Comparison of ENCODE assay signal across 15 mouse cellular contexts in the genomic region with DNA sequence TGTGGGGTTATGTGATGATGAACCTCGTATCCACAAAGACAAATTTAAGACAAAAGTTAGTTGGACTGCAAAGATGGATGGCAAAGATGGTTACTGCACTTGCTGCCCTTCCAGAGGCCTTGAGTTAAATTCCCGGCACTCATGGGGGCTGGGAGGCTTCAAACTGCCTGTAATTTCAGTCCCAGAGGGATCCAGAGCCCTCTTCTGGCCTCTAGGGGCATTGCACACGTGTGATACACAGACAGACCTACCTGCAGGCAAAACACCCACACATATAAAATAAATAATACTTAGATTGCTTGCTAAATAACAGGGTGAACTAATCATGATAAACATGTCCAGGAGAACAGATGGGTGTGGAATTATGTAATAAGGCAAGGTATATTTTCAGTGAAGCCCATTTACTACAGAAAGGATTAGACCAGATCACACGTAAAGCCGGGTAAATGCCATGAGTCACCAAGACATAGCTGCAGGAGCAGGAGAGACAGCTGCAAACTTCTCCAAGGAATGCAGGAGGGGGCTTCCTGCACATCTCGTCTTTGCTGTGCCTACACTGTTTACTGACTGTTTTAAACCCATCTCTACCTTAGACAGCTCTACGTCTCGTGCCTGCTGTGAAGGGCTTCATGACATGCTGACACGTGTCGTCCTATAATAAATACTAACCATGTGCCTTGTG. TPM values are rescaled to one million over a fixed set of nuclear protein-coding genes. Genes with fewer than 3 reads are reported as not detected.
DNase-seq lines count a peak whose midpoint lies in the region; ATAC-seq and TF ChIP-seq lines count a peak whose summit lies in the region.
"Had no signal": no experiment of that assay in that cellular context is flagged by ENCODE, and none has a peak within 500 bp of the region (broad histone marks: within the 10 kb centered on the region; RNA-seq: fewer than 3 reads in every experiment).

No protein-coding gene starts in this region.

- H3K9ac ChIP-seq in kidney, postnatal 0 days (ENCODE audit: low read depth, low read length) = no peak overlapping the region
- H3K9ac ChIP-seq in kidney, embryonic 14.5 days (ENCODE audit: low read depth, low read length) = no peak overlapping the region
- no peak overlapping the region for H3K9ac ChIP-seq in stomach, postnatal 0 days (ENCODE audit: low read length)
- no peak overlapping the region for H3K9ac ChIP-seq in heart, embryonic 12.5 days
- H3K9ac ChIP-seq: hindbrain, embryonic 13.5 days; stomach, embryonic 15.5 days had no signal

- no peak overlapping the region for H3K4me2 ChIP-seq in kidney, postnatal 0 days (ENCODE audit: low read length)
- H3K4me2 ChIP-seq in kidney, embryonic 14.5 days (replicated peaks; ENCODE audit: low read depth, low read length) = no peak overlapping the region
- no peak overlapping the region for H3K4me2 ChIP-seq in stomach, postnatal 0 days (replicated peaks; ENCODE audit: low read depth)
- H3K4me2 ChIP-seq in heart, embryonic 12.5 days = no peak overlapping the region
- H3K4me2 ChIP-seq: hindbrain, embryonic 13.5 days; stomach, embryonic 15.5 days had no signal

- H3K4me1 ChIP-seq in kidney, postnatal 0 days (replicated peaks; ENCODE audit: insufficient read depth, low read length) = peaks cover 16% of the 10 kb centered on the region
- H3K4me1 ChIP-seq in kidney, embryonic 14.5 days (ENCODE audit: control insufficient read depth, insufficient read depth, low read length) = peaks cover 6% of the 10 kb centered on the region; the same call in 1 of the 2 replicates
- no peaks in the 10 kb centered on the region for H3K4me1 ChIP-seq in stomach, postnatal 0 days (replicated peaks; ENCODE audit: control insufficient read depth, insufficient read depth)
- peaks cover 4% of the 10 kb centered on the region; the same call in 1 of the 2 replicates for H3K4me1 ChIP-seq in heart, embryonic 12.5 days (replicated peaks)

- no peaks in the 10 kb centered on the region for H3K27me3 ChIP-seq in kidney, postnatal 0 days (ENCODE audit: insufficient read depth, low read length)
- H3K27me3 ChIP-seq in kidney, embryonic 14.5 days (ENCODE audit: control insufficient read depth, insufficient read depth, low read length) = no peaks in the 10 kb centered on the region
- H3K27me3 ChIP-seq in stomach, postnatal 0 days (ENCODE audit: control insufficient read depth, insufficient read depth, low read length) = no peaks in the 10 kb centered on the region
- peaks cover 17% of the 10 kb centered on the region for H3K27me3 ChIP-seq in heart, embryonic 12.5 days (replicated peaks)
- H3K27me3 ChIP-seq: hindbrain, embryonic 13.5 days; stomach, embryonic 15.5 days had no signal

- no peak for ATAC-seq in kidney, postnatal 0 days (replicated peaks; ENCODE audit: low FRiP score, low read depth)
- ATAC-seq in kidney, embryonic 14.5 days (ENCODE audit: low FRiP score, low TSS enrichment) = no peak
- ATAC-seq in stomach, postnatal 0 days (ENCODE audit: low FRiP score, low TSS enrichment) = no peak
- ATAC-seq in heart, embryonic 12.5 days (ENCODE audit: insufficient number of reproducible peaks, low FRiP score) = no peak

- TF ChIP-seq CTCF in kidney, postnatal 0 days (IDR thresholded peaks at IDR 0.05; ENCODE audit: low read depth) = peak; percentile 53
- TF ChIP-seq CTCF in stomach, postnatal 0 days (IDR thresholded peaks at IDR 0.05; ENCODE audit: low read depth) = peak; percentile 61

- no peak overlapping the region for H3K4me3 ChIP-seq in kidney, postnatal 0 days (replicated peaks; ENCODE audit: low read depth, low read length)
- no peak overlapping the region for H3K4me3 ChIP-seq in kidney, embryonic 14.5 days (ENCODE audit: low read length)
- H3K4me3 ChIP-seq in stomach, postnatal 0 days (ENCODE audit: low read depth, low read length) = no peak overlapping the region
- no peak overlapping the region for H3K4me3 ChIP-seq in heart, embryonic 12.5 days
- H3K4me3 ChIP-seq: embryonic facial prominence, embryonic 10.5 days; hindbrain, embryonic 13.5 days; stomach, embryonic 15.5 days had no signal

- no peaks in the 10 kb centered on the region for H3K9me3 ChIP-seq in kidney, postnatal 0 days (replicated peaks; ENCODE audit: low read length)
- no peaks in the 10 kb centered on the region for H3K9me3 ChIP-seq in kidney, embryonic 14.5 days (ENCODE audit: control insufficient read depth, low read length)
- no peaks in the 10 kb centered on the region for H3K9me3 ChIP-seq in stomach, postnatal 0 days (ENCODE audit: control insufficient read depth, low read length)
- H3K9me3 ChIP-seq in heart, embryonic 12.5 days (replicated peaks) = peaks cover 3% of the 10 kb centered on the region; the same call in 1 of the 2 replicates
- H3K9me3 ChIP-seq: embryonic facial prominence, embryonic 10.5 days; hindbrain, embryonic 13.5 days; stomach, embryonic 15.5 days had no signal

- no peak for TF ChIP-seq EP300 in stomach, postnatal 0 days (optimal IDR thresholded peaks at IDR 0.05)

- WGBS in kidney, postnatal 0 days = 90% methylated on average over 10 of the region's 10 CpGs
- 89% methylated on average over 10 of the region's 10 CpGs for WGBS in kidney, embryonic 14.5 days
- 77% methylated on average over 10 of the region's 10 CpGs for WGBS in stomach, postnatal 0 days
- WGBS in heart, embryonic 12.5 days = 85% methylated on average over 10 of the region's 10 CpGs

- H3K27ac ChIP-seq in kidney, postnatal 0 days = no peak overlapping the region
- no peak overlapping the region for H3K27ac ChIP-seq in kidney, embryonic 14.5 days (ENCODE audit: low read depth, low read length)
- no peak overlapping the region for H3K27ac ChIP-seq in stomach, postnatal 0 days (replicated peaks)
- H3K27ac ChIP-seq in heart, embryonic 12.5 days (ENCODE audit: poor library complexity, severe bottlenecking) = no peak overlapping the region
- H3K27ac ChIP-seq: embryonic facial prominence, embryonic 10.5 days; hindbrain, embryonic 13.5 days; stomach, embryonic 15.5 days had no signal

- H3K36me3 ChIP-seq in kidney, postnatal 0 days (ENCODE audit: insufficient read depth, low read length) = peaks cover 8% of the 10 kb centered on the region
- no peaks in the 10 kb centered on the region for H3K36me3 ChIP-seq in kidney, embryonic 14.5 days (ENCODE audit: control insufficient read depth, insufficient read depth, low read length)
- H3K36me3 ChIP-seq in stomach, postnatal 0 days (ENCODE audit: control insufficient read depth, insufficient read depth, low read length) = no peaks in the 10 kb centered on the region
- H3K36me3 ChIP-seq in heart, embryonic 12.5 days = peaks cover 7% of the 10 kb centered on the region
- H3K36me3 ChIP-seq: hindbrain, embryonic 13.5 days; stomach, embryonic 15.5 days had no signal

- no peak for DNase-seq in kidney, postnatal 0 days (ENCODE audit: low spot score)
- peak; percentile 6 for DNase-seq in thymus, postnatal 25 days
- no peak for DNase-seq in thymus, postnatal 0 days (ENCODE audit: low spot score)
- DNase-seq in R1 (ENCODE audit: low read depth, low spot score) = peak; percentile 85
- DNase-seq in stomach, postnatal 0 days (ENCODE audit: low spot score) = no peak
- DNase-seq in adrenal gland, postnatal 4 days (ENCODE audit: low spot score in 2 of 2) = no peak
- DNase-seq: cerebellum, adult 11 months; kidney, postnatal 25 days; left cerebral cortex, postnatal 4 days; retina, postnatal 1 day had no signal

RNA-seq across cellular contexts. Expression of gene Rai14, which starts 5.7 kb away (rescaled TPM):
- polyA plus RNA-seq in kidney, postnatal 0 days (2015; fragmentation: Nextera tagmentation; extraction: Ambion mirVana) = 38.5 and 42.4 TPM in 2 replicates
- polyA plus RNA-seq in kidney, embryonic 14.5 days (2014; fragmentation: Nextera tagmentation; extraction: Ambion mirVana) = 48.0 and 75.0 TPM in 2 replicates
- 6.8 and 8.1 TPM in 2 replicates for polyA plus RNA-seq in thymus, postnatal 0 days (2015; fragmentation: Nextera tagmentation; extraction: Ambion mirVana)
- 8.0 and 8.7 TPM in 2 replicates for polyA plus RNA-seq in stomach, postnatal 0 days (2015; fragmentation: Nextera tagmentation; extraction: Ambion mirVana)
- 10 to 100 TPM; 35.1 to 40.6 TPM for total RNA-seq in adrenal gland, postnatal 4 days (2021)
- polyA plus RNA-seq in heart, embryonic 12.5 days (2016; fragmentation: Nextera tagmentation; extraction: Ambion mirVana) = 25.6 and 27.5 TPM in 2 replicates

Comparison
In these comparisons a context has a peak if more than half of its experiments do, and no peak if none do; other contexts are left out.
1. DNase-seq: peak in thymus, postnatal 25 days (single experiment) and R1 (single experiment); none in kidney, postnatal 0 days (single experiment), thymus, postnatal 0 days (single experiment), stomach, postnatal 0 days (single experiment) and adrenal gland, postnatal 4 days (0 of 2).